Mouse (Mus musculus) frontal cortex, postnatal 25 days (tissue): ENCODE results near the gene Gm21970.

ENCODE experiments used
- DNase-seq, 2 experiments: peaks; one replicate each; pipeline ENCODE4 v3.0.0; 2022; ENCODE audit warnings: low spot score in 2 of 2

Gene Gm21970

GRCm38 (mm10) chr16:91391421-91391820 lies at the start of gene Gm21970:
Gene Gm21970, plus strand, starts transcription at chr16:91391721.
- no peak for DNase-seq

GRCm38 (mm10) chr16:91346491-91346890 lies 45.0 kb upstream of the Gm21970 start:
- DNase-seq = no peak

- DNase-seq = no peak
Measured at GRCm38 (mm10) chr16:91347491-91348263, 43.8 kb upstream of the Gm21970 start.

GRCm38 (mm10) chr16:91348264-91348565 lies 43.3 kb upstream of the Gm21970 start:
- DNase-seq = no peak

- no peak for DNase-seq
Measured at GRCm38 (mm10) chr16:91348588-91349330, 42.8 kb upstream of the Gm21970 start.

GRCm38 (mm10) chr16:91352084-91352562 lies 39.4 kb upstream of the Gm21970 start:
- peak; percentile 61 to 77 for DNase-seq

GRCm38 (mm10) chr16:91352749-91353148 lies 38.8 kb upstream of the Gm21970 start:
- no peak for DNase-seq

GRCm38 (mm10) chr16:91353177-91353576 lies 38.3 kb upstream of the Gm21970 start:
- DNase-seq = no peak

- no peak for DNase-seq
Measured at GRCm38 (mm10) chr16:91353638-91354037, 37.9 kb upstream of the Gm21970 start.

GRCm38 (mm10) chr16:91354599-91354998 lies 36.9 kb upstream of the Gm21970 start:
- no peak for DNase-seq

- DNase-seq = no peak
Measured at GRCm38 (mm10) chr16:91355160-91355559, 36.4 kb upstream of the Gm21970 start.

GRCm38 (mm10) chr16:91356760-91357525 lies 34.6 kb upstream of the Gm21970 start:
- no peak for DNase-seq

GRCm38 (mm10) chr16:91357526-91357900 lies 34.0 kb upstream of the Gm21970 start:
- no peak for DNase-seq

- DNase-seq = no peak
Measured at GRCm38 (mm10) chr16:91358555-91358954, 33.0 kb upstream of the Gm21970 start.

- no peak for DNase-seq
Measured at GRCm38 (mm10) chr16:91359531-91359930, 32.0 kb upstream of the Gm21970 start.

- no peak for DNase-seq
Measured at GRCm38 (mm10) chr16:91360162-91360561, 31.4 kb upstream of the Gm21970 start.

- no peak for DNase-seq
Measured at GRCm38 (mm10) chr16:91362006-91362405, 29.5 kb upstream of the Gm21970 start.

- no peak for DNase-seq
Measured at GRCm38 (mm10) chr16:91362616-91363272, 28.8 kb upstream of the Gm21970 start.

- no peak for DNase-seq
Measured at GRCm38 (mm10) chr16:91363483-91363882, 28.0 kb upstream of the Gm21970 start.

- no peak for DNase-seq
Measured at GRCm38 (mm10) chr16:91366567-91366966, 25.0 kb upstream of the Gm21970 start.

- no peak for DNase-seq
Measured at GRCm38 (mm10) chr16:91367066-91367465, 24.5 kb upstream of the Gm21970 start.
